Mouse (Mus musculus) MEL-GATA-1-ER (cell line): Measurements from ENCODE around the gene Dock2.
"Not testable (repeated sequence)": the region's sequence is repeated elsewhere in the genome, so short reads cannot be mapped to it uniquely, and the experiment has no call there.

Experiments used
- DNase-seq: peaks from one replicate; pipeline ENCODE4 v3.0.0-alpha.2; 2012; ENCODE audit warnings: low read depth; ENCODE audit errors: extremely low read depth

The Dock2 gene

DNA sequence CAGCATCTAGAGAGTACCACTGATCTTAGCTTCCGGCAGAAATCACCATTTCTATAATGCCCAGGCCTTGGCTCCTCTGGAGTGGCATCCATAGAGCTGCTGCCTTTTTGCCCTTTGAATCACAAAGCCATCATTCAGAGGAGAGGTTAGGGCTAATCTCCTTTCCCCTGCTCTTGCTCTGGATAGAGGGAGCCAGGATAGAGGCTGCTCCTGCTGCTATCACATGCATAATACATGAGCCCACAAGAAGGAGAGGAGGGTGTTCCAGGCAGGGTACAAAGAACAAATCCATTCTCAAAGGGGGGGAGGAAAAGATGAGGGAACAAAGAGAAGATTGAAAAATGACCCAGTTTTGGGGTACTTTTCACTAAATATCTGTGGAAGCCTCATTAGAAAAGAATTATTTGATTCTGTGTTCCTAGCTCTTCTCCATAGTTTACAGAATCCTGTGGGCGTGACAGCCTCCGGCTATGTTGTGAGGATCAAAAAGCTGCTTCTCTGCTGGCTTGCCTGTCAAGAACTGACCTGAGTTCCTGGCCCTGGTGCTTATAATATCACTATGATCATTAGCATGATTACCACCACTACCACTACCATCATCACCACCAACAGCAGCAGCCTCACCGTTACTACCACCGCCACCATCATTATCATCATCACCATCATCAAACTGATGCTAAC is 485.9 kb downstream of the Dock2 start:
- no peak for DNase-seq

DNA sequence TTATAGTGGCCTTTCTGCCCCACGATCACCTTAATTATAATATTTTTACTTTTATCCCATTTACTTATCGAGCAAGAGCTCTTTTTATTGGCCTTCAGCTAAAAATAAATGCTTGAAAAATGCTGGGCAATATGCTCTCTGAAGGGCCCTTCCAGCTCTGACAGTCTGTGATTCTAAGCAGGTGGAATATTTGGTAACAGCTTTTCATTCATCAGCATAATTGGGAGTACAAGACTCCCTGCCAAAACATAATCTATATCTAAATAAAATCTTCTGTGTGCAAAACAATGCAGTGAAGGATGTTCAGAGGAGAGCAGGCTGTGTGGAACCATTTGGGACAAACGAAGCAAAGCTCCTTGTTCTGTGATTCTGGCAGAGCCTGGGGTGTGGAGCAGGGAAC is 492.4 kb downstream of the Dock2 start:
- DNase-seq, result no peak

DNA sequence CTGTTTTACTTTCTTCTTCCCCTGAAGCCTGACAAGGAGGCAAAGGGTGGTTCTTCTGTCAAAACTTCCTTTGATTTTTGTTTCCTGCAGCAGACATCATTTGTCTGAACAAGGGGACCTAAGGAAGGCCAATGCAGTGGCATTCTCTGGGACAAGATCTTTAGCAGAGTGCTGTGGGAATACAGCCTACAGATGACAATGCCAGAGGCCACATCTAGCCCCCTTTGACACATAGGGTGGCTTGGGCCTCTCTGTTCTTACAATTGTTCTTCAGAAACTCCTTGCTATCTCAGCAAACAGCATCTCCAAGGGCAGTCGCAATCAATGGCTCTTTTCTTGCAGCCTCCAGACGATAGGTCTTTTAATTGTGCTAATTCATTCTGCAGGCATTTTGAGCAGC is 493.0 kb downstream of the Dock2 start:
- no peak for DNase-seq

DNA sequence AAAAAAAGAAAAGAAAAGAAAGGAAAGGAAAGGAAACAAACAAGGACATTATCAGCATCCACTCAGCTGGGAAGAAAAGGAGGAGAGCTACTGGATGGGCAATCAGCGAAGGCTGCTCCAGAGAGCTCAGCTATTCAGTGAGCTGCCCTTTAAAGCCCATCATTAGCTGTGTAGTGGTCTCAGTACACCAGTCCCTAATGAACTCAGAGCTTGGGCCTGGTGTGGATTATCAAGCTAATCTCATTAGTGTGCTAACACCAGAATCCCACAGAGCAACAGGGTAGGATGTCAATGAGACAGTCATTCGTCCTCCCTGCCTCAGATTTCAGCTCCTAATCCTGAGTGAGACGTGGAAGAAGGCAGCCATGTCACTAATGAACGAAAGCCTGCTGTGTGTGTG is 493.4 kb downstream of the Dock2 start:
- DNase-seq, result no peak

DNA sequence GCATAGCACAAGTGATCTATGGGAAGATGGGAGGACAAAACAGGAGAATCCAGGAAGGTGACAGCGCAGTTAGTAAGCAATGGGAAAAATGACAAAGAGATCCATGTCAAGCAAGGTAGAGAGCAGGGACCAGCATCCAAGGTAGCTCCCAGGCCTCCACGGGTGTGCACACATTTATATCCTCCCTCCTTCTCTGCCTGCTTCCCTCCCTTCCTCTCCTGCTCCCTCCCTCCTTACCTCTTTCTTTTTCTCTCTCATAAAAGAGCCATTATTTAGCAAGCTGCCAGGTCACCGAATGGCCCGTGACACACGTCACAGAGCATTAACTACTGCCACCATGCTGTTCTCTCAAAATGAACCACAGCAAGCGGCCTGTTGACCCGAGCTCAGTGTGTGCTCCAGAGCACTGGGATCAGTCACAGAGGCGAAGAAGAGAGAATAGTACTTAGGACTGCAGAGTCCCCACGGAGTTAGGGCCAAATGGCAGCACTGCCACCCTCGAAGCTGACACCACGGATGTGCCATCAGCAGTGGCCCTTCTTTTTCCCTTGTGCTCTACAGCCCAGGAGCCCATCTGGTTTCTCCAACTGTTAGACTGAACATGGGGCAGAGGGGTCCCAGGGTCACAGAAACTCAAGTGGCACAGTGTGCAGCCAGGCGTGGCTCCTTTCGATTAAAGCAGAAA is 499.4 kb downstream of the Dock2 start:
- DNase-seq, result no peak

DNA sequence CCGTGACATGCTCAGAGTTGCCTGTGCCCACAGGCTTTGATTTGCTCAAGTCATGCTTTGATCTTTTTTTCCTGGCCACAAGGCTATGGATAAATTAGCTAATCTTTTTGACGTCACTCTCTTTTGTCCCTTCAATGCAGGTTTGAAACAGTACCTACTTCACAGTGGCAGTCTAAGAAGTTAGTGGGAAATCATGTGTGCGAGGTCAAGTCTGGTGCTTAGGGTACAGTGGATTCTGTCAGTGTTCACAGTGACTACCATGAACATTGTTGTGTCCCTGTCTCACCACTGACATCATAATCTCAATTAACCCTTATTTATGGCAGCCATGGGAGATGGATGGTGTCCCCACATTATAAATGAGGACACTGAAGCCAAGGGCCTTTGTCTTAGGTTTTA is 506.6 kb downstream of the Dock2 start:
- DNase-seq, result no peak

DNA sequence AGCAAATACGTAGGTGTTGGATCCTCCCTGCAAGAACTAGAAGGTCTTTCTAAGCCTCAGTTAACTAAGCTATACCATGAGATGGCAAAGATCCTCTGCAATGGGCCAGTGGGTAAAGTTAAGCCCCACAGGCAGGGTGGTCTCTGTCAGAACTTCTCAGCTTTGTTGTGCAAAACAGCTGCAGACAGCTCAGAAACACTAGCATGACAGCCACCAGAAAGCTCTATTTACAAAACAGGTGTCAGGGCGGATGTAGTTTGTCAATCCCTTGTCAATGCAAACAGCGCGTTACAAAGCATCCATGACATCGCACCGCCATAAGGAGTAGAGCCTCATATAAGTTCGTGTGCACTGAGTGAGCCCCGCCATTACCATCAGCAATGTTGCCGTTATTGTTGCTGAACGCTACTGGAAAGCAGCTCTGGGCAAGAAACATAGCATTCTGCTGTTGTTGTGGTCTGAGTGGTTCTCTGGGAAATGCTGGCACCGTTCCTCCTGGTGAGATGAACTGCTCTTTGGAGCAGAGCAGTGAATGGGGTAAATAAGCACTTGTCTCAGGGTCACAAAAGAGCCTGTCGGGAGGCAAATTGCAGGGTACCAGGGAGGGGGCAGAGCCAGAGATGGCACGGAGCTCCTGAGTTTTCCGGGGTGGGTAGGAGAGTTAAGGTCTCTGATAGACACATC is 507.2 kb downstream of the Dock2 start:
- DNase-seq, result no peak

DNA sequence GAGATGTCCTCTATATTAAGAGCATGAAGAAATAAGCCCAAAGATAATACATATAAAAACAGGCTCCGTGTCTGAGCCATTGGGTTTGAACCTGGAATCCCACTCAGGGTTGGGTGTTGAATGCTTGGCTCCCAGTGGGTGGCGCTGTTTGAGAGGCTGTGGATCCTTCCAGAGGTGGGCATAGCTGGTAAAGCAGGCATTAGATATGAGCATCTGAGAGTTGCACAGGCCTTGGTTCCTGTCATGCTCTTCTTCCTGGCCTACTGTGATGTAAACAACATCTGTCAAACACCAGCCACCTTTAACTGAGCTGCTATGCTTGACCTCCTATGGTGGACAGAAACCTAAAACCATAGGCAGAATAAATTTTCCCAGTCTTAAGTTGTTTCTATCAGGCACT is 507.8 kb downstream of the Dock2 start:
- DNase-seq, result peak; percentile 14

DNA sequence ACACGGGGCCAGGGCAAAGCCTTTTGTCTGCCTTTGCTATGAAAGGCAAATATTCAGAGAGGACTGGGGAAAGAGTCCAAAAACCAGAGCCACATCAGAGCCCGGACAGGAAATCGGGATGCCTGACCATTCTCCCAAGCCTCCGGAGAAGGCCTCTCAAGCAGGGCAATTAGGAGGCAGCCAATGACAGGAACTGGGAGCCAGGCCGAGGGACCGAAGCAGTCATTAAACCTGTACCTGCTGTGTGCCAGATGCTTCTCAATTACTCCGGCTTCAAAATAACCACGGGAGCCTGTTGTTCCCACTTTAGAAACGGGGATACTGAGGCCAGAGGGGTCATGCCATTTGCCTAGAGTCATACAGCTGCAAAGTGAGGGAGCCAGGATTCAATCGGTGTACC is 511.7 kb downstream of the Dock2 start:
- no peak for DNase-seq

DNA sequence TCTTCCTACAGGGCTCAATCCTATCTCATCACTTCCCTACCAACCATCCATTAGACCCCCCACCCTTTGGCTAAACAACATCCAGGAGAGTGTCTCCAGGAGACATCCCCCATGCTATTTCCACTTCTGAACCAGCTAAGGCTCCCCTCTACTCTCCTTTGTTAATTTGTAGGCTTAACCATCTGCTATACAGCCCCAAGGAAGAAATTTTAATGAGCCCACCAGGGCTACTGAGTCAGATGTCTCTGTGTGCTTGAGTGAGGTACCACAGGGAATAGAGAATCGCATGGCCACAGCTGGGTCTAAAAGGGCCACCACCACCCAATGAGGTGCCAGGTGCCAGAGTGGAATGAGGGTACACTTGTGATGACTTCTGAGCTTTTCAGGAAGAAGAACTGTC is 519.6 kb downstream of the Dock2 start:
- DNase-seq, result no peak

DNA sequence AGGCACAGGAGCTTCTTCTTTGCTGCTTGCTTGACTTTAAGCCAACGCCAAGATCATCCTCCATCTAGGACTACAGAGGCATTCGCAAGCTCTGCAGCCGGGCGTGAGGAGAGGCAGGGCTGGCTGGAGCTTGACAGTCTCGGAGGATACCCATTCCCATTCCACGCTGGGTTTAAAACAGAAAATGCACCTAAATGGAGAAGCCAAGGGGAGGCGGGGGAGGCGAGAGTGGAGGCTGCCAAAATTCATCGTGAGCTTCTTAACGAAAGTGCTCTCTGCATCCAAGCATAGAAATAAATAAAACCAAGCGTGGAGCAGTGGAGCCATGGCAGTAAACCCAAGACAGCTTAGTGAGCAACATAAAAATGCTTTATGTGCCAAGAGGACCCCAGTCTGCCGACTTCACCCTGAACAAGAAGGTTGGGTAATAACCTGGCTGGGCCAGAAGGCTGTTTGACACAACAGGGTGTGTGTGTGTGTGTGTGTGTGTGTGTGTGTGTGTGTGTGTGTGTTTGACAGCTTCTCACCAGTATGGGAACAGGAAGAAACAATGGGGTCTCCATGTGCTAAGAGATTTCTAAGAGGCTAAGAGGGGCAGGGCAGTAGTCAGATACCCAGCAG is 524.7 kb downstream of the Dock2 start:
- DNase-seq, result no peak

DNA sequence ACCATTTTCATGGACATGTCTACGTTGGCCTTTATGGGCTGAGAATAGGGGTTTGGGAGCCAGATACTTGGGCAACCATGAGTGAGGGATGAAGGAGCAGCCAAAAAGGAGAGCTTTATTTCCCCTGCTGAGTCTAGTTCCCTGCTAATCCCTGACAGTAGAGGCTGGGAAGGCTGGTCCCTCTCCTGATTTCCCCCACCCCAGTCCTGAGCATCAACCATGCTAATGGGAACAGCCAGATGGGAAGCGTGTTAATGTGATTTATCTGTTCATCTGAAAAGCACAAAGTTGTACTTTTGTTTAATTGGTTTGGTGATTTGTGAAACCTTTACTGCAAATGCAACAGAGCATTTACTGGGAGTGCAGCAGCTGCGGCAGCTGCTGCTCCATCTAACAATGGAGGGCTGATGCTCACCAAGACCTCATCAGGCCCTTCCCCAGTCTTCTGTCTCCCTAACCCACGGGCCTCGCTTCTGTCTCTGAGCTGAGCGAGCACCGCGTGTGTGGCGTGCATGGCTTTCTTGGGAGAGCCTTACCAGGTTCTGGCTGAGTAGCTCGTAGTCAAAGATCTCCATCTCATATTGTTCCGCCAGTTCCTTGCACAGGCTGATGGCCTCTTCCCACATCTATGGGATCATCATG is 526.0 kb downstream of the Dock2 start:
- DNase-seq, result no peak

DNA sequence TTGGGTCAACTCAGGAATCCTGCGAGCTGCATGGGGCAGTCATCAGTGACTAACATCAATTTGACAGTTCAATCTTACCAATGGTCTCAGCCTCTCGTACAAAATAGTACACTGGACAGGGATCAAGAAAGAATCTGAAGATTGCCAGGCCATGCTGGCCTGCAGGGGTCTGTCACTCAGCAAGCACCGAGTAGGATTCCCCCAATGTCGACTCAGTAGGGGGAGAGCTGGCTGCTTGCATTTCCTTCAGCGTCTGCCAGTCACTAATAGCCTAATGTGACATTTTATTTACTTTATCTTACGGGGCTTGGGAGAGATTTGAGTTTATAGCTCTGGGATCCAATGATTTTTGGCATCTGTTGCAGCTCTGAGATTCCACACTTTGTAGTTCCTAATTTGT is 540.7 kb downstream of the Dock2 start:
- no peak for DNase-seq

DNA sequence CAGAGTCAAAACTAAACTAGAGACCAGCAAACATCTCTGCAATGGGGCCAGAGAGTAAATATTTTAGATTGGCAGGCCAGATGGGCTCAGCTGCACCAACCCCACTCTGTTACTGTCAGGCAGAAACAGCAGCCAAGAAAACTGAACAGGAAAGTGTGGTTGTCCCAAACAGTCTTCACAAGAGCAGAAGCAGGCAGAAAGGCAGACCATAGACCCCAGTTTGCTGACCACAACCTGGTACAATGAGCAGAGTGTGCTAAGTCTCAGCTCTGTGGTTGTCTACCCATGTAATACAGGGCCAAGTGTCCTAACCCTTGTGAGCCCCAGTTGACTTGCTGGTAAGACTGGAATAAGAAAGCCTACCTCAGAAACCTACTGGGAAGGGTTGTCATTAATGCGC is 543.4 kb downstream of the Dock2 start:
- no peak for DNase-seq

DNA sequence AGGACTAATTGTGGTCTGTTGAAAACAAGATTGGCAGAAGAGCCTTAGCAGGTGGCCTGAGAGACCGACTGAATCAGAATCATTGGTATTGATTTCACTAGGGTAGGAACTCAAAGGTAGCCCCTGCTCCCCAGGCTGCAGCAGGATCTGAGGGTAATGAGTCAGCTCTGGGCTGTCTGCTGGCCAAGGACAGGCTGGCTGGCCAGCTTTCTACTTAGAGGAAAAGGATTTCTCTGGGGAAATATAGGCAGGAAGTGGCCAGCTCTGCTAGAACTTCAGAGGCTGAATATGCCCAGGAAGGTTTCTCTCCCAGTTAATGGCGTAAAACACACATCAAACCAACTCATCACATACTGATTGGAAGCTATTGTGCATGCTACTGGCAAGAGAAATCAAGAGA is 544.0 kb downstream of the Dock2 start:
- DNase-seq, result no peak

DNA sequence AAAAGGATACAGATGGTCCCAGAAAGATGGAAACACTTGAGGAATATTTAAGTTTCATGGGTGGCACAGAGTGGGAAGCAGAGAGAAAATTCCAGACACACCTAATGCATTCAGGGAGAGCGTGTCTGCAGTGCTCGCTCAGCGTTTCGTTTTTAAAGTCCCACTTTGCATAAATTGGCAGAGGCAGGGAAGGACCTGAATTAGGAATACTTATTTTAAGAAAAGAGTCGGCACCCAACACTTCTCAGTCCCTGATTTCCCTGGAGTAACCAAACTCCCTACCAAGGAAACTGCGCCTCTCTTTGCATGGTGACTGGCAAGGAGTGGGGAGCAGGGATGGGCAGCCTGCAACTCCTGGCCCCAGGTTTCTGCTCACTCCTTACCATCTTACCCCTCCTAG is 546.8 kb downstream of the Dock2 start:
- no peak for DNase-seq

DNA sequence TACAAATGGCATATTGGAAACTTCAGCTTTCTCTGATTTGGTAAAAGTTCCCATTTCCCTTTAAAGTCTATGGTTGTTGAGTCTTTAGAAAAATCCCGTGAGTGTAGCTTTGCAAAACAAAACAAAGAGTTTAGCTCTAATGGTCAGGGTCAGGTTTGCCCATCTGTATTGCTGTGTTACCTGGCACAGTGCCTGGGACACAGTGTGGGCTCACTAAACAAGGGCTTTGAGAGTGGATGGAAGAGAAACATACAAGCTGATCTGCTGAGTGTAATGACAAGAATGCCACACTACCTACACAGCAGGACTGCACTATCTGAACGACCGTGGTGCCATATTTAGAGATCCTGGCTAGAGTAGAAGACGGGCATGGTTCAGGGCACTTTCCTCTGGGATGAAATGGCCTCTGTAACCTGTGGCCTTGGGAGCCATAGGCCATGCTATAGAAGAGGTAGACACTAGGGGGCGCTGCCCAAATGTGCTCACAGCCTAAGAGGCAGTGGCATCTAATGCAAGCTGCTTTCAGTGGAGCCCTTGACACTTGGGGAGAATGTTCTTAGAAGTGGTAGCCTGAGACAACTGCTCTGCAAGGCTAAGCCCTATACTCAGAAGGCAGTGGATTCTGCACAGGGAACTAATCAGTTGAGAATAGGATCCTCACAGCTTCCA is 547.5 kb downstream of the Dock2 start:
- no peak for DNase-seq

DNA sequence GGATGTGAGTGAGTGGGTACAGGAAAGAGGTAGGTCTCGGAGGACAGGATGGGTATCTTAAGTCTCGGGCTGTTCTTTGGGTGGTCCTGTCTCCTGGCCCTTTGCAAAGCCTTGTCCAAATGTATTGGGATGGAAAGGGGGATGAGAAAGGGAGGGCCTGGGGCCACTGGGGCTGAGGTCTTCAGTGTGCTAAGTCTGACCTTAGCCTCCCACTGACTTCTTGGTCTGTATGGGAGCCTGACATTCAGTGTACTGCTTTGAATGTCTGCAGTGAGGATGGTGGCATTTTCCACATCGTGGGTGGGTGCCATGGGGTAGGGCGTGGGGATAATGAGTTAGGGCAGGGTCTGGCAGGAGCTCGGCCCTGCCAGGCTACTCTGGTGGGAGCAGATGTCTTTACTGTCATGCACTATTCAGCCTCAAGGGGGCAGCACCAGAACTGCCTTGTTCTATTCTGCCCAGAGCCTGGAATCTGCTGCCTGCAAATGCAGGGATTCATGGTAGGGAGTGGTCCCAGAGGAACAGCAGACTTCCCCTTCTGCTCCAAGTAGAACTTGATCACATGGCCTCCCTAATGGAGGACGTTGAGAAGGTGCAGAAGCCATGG is 554.8 kb downstream of the Dock2 start:
- no peak for DNase-seq

DNA sequence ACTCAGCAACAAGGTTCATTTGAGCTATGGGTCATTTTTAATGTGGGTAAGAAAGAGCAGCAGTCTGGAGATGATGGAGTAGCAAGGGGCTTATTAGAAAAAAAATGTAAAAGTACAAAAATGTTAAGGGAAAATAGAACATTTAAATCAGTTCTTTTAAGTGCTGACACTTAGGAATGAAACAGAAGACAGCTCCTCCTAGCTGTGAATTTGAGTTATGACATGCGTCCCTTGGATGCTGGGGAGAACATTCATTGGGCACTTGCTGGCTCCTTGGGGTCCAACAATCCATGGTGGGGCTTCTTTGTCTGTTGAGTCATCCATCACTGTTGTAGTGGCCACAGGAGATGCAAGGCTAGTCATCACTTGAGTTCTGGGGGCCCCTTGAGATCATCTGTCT is 556.5 kb downstream of the Dock2 start:
- no peak for DNase-seq

DNA sequence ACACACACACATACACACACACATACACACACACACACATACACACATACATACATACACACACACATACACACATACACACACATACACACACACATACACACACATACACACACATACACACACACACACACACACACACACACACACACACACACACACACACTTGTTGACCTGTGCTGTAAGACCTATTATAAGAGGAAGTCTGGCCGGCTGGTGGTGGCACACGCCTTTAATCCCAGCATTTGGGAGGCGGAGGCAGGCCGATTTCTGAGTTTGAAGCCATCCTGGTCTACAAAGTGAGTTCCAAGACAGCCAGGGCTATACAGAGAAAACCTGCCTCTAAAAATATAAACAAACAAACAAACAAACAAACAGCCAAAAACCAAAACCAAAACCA is 563.1 kb downstream of the Dock2 start:
- not testable (repeated sequence) for DNase-seq

DNA sequence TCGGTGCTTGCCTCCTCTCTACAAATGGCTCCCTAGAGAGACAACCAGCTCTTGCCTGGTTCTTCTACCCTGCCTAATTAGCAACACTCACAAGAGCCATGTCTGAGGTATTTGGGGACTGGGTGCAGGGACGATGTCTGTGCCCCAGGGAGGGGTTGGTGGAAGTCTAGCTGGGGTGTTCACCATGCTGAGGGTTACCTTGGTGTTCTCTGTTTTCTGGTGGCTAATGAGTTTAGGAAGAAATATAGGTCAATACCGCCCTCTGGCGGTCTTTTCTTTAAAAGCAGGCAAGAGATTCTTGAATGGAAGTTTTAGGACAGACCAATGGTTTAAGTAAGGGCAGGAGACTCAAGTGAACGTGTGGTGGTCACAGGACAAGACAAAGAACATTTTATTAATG is 570.8 kb downstream of the Dock2 start:
- peak; percentile 40 for DNase-seq
